Mouse (Mus musculus): Measurements from ENCODE around the gene Armc2. TPM values are rescaled to one million over a fixed set of nuclear protein-coding genes. Genes with fewer than 3 reads are reported as not detected.
"Not testable (repeated sequence)": the region's sequence is repeated elsewhere in the genome, so short reads cannot be mapped to it uniquely, and the experiment has no call there.

Gene Armc2
- polyA plus RNA-seq, 1 experiment from 2014 or later = 9.2 TPM

- Histone ChIP-seq H3K9me3 (replicated peaks; ENCODE audit: control insufficient read depth, low read length) (no peaks in the 10 kb centered on the region), H3K4me2 (ENCODE audit: low read length) (no peak overlapping the region), H3K9ac (ENCODE audit: low read length) (no peak overlapping the region), H3K27me3 (replicated peaks; ENCODE audit: control insufficient read depth, insufficient read depth, low read length) (no peaks in the 10 kb centered on the region), H3K36me3 (ENCODE audit: control insufficient read depth, insufficient read depth, low read length) (no peaks in the 10 kb centered on the region), H3K4me1 (ENCODE audit: control insufficient read depth, insufficient read depth, low read length) (no peaks in the 10 kb centered on the region), H3K4me3 (ENCODE audit: low read depth, low read length) (no peak overlapping the region), H3K27ac (ENCODE audit: low read depth, low read length) (no peak overlapping the region)
- WGBS = 85% methylated on average over 11 of the region's 11 CpGs
- ATAC-seq = no peak
- DNase-seq (ENCODE audit: low spot score) = no peak
Observed at GRCm38 (mm10) chr10:41967915-41968635, 50.2 kb downstream of the Armc2 start.

- no peak overlapping the region for H3K4me3 ChIP-seq (ENCODE audit: low read depth, low read length)
- ATAC-seq = no peak
- no peak for DNase-seq (ENCODE audit: low spot score)
- no peak overlapping the region for H3K27ac ChIP-seq (ENCODE audit: low read depth, low read length)
- H3K9ac ChIP-seq (ENCODE audit: low read length) = no peak overlapping the region
- H3K4me2 ChIP-seq (ENCODE audit: low read length) = no peak overlapping the region
- WGBS = 40% methylated on average over 4 of the region's 4 CpGs
- no peaks in the 10 kb centered on the region for H3K27me3 ChIP-seq (replicated peaks; ENCODE audit: control insufficient read depth, insufficient read depth, low read length)
- no peaks in the 10 kb centered on the region for H3K36me3 ChIP-seq (ENCODE audit: control insufficient read depth, insufficient read depth, low read length)
- no peaks in the 10 kb centered on the region for H3K4me1 ChIP-seq (ENCODE audit: control insufficient read depth, insufficient read depth, low read length)
- H3K9me3 ChIP-seq (replicated peaks; ENCODE audit: control insufficient read depth, low read length) = no peaks in the 10 kb centered on the region
Observed at GRCm38 (mm10) chr10:41962725-41963124, 55.5 kb downstream of the Armc2 start.

- Histone ChIP-seq H3K27me3 (replicated peaks; ENCODE audit: control insufficient read depth, insufficient read depth, low read length) (no peaks in the 10 kb centered on the region), H3K27ac (ENCODE audit: low read depth, low read length) (no peak overlapping the region), H3K4me1 (ENCODE audit: control insufficient read depth, insufficient read depth, low read length) (no peaks in the 10 kb centered on the region), H3K4me3 (ENCODE audit: low read depth, low read length) (no peak overlapping the region), H3K9ac (ENCODE audit: low read length) (no peak overlapping the region), H3K36me3 (ENCODE audit: control insufficient read depth, insufficient read depth, low read length) (no peaks in the 10 kb centered on the region), H3K4me2 (ENCODE audit: low read length) (no peak overlapping the region), H3K9me3 (replicated peaks; ENCODE audit: control insufficient read depth, low read length) (no peaks in the 10 kb centered on the region)
- no peak for ATAC-seq
- WGBS = 72% methylated on average over 2 of the region's 2 CpGs
- no peak for DNase-seq (ENCODE audit: low spot score)
Observed at GRCm38 (mm10) chr10:41959808-41960207, 58.4 kb downstream of the Armc2 start.

- no peak overlapping the region for H3K27ac ChIP-seq (ENCODE audit: low read depth, low read length)
- H3K4me2 ChIP-seq (ENCODE audit: low read length) = no peak overlapping the region
- H3K9me3 ChIP-seq (replicated peaks; ENCODE audit: control insufficient read depth, low read length) = no peaks in the 10 kb centered on the region
- H3K36me3 ChIP-seq (ENCODE audit: control insufficient read depth, insufficient read depth, low read length) = no peaks in the 10 kb centered on the region
- no peaks in the 10 kb centered on the region for H3K4me1 ChIP-seq (ENCODE audit: control insufficient read depth, insufficient read depth, low read length)
- ATAC-seq (no peak), DNase-seq (ENCODE audit: low spot score) (no peak)
- WGBS = 94% methylated on average over 19 of the region's 19 CpGs
- H3K27me3 ChIP-seq (replicated peaks; ENCODE audit: control insufficient read depth, insufficient read depth, low read length) = no peaks in the 10 kb centered on the region
- no peak overlapping the region for H3K4me3 ChIP-seq (ENCODE audit: low read depth, low read length)
- H3K9ac ChIP-seq (ENCODE audit: low read length) = no peak overlapping the region
Observed at GRCm38 (mm10) chr10:41958677-41959274, 59.5 kb downstream of the Armc2 start.

- DNase-seq (ENCODE audit: low spot score) (peak; percentile 70), ATAC-seq (peak; percentile 62; the same call in 1 of the 2 replicates)
- no peaks in the 10 kb centered on the region for H3K4me1 ChIP-seq (ENCODE audit: control insufficient read depth, insufficient read depth, low read length)
- no peaks in the 10 kb centered on the region for H3K36me3 ChIP-seq (ENCODE audit: control insufficient read depth, insufficient read depth, low read length)
- WGBS = 82% methylated on average over 18 of the region's 18 CpGs
- H3K27ac ChIP-seq (ENCODE audit: low read depth, low read length) = no peak overlapping the region
- H3K9ac ChIP-seq (ENCODE audit: low read length) = no peak overlapping the region
- no peaks in the 10 kb centered on the region for H3K9me3 ChIP-seq (replicated peaks; ENCODE audit: control insufficient read depth, low read length)
- H3K27me3 ChIP-seq (replicated peaks; ENCODE audit: control insufficient read depth, insufficient read depth, low read length) = no peaks in the 10 kb centered on the region
- H3K4me2 ChIP-seq (ENCODE audit: low read length) = no peak overlapping the region
- no peak overlapping the region for H3K4me3 ChIP-seq (ENCODE audit: low read depth, low read length)
Observed at GRCm38 (mm10) chr10:41957421-41958225, 60.6 kb downstream of the Armc2 start.

- Histone ChIP-seq H3K4me3 (ENCODE audit: low read depth, low read length) (no peak overlapping the region), H3K9ac (ENCODE audit: low read length) (no peak overlapping the region), H3K4me2 (ENCODE audit: low read length) (no peak overlapping the region), H3K4me1 (ENCODE audit: control insufficient read depth, insufficient read depth, low read length) (no peaks in the 10 kb centered on the region), H3K27me3 (replicated peaks; ENCODE audit: control insufficient read depth, insufficient read depth, low read length) (no peaks in the 10 kb centered on the region), H3K9me3 (replicated peaks; ENCODE audit: control insufficient read depth, low read length) (no peaks in the 10 kb centered on the region), H3K36me3 (ENCODE audit: control insufficient read depth, insufficient read depth, low read length) (no peaks in the 10 kb centered on the region), H3K27ac (ENCODE audit: low read depth, low read length) (no peak overlapping the region)
- DNase-seq (ENCODE audit: low spot score) = no peak
- WGBS = 94% methylated on average over 5 of the region's 5 CpGs
- ATAC-seq = no peak
Observed at GRCm38 (mm10) chr10:41953528-41953864, 64.7 kb downstream of the Armc2 start.

- no peak for DNase-seq (ENCODE audit: low spot score)
- ATAC-seq = no peak
- H3K36me3 ChIP-seq (ENCODE audit: control insufficient read depth, insufficient read depth, low read length) = no peaks in the 10 kb centered on the region
- 95% methylated on average over 14 of the region's 14 CpGs for WGBS
- H3K4me2 ChIP-seq (ENCODE audit: low read length) = no peak overlapping the region
- no peak overlapping the region for H3K9ac ChIP-seq (ENCODE audit: low read length)
- H3K9me3 ChIP-seq (replicated peaks; ENCODE audit: control insufficient read depth, low read length) = no peaks in the 10 kb centered on the region
- no peak overlapping the region for H3K4me3 ChIP-seq (ENCODE audit: low read depth, low read length)
- no peaks in the 10 kb centered on the region for H3K27me3 ChIP-seq (replicated peaks; ENCODE audit: control insufficient read depth, insufficient read depth, low read length)
- H3K27ac ChIP-seq (ENCODE audit: low read depth, low read length) = no peak overlapping the region
- no peaks in the 10 kb centered on the region for H3K4me1 ChIP-seq (ENCODE audit: control insufficient read depth, insufficient read depth, low read length)
Observed at GRCm38 (mm10) chr10:41952850-41953527, 65.3 kb downstream of the Armc2 start.

GRCm38 (mm10) chr10:41952354-41952753 is 65.9 kb downstream of the Armc2 start:
- WGBS = 79% methylated on average over 5 of the region's 10 CpGs
- not testable (repeated sequence) for H3K4me3 ChIP-seq (ENCODE audit: low read depth, low read length); ATAC-seq; H3K9me3 ChIP-seq (replicated peaks; ENCODE audit: control insufficient read depth, low read length); H3K36me3 ChIP-seq (ENCODE audit: control insufficient read depth, insufficient read depth, low read length); DNase-seq (ENCODE audit: low spot score); H3K27ac ChIP-seq (ENCODE audit: low read depth, low read length); H3K27me3 ChIP-seq (replicated peaks; ENCODE audit: control insufficient read depth, insufficient read depth, low read length); H3K4me1 ChIP-seq (ENCODE audit: control insufficient read depth, insufficient read depth, low read length); H3K9ac ChIP-seq (ENCODE audit: low read length); H3K4me2 ChIP-seq (ENCODE audit: low read length)
